Mouse (Mus musculus): ENCODE measurements around the gene Aldh1l1. TPM values are rescaled to one million over a fixed set of nuclear protein-coding genes. Genes with fewer than 3 reads are reported as not detected.

Gene Aldh1l1
- 1 to 10 TPM; 1.4 to 5.1 TPM for polyA plus RNA-seq (2017; shearing (Covaris generic))

DNA sequence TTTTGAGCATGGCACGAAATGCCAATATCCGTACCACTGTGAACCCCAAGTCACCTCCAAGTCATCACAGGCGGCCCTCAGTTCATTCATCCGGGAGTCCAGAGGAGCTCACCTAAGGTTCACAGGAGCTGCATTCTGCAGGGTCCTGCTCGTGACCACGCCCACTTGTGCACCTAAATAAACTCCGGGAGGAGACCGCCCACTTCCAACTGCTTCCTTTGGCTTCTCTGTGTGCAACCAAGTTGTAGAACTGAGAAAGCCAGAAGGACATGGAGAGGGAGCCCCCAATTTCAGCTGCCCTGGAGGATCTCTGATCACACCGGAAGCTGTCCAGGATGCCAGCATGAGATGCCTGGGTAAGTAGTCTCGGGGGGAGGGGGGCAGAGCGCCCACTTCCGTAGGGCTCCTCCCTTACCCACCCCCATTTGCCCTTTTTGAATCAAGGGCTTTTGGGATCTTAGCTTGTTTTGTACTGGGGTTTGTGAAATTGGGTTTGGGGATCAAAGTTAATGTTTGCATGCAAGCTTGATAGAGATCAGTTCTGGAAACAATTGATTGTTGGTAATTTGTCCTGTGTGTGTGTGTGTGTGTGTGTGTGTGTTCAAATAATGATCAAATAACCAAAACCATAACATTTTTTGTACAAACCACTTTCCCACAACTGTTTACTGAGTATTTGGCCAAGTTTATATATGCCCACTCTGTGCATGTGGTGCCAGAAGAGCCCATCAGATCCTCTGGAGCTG is at the start of gene Aldh1l1:
Gene Aldh1l1, plus strand, starts transcription at position 252 of the 746 bp plus-strand sequence.
- ATAC-seq, result no peak

- no peak for ATAC-seq
Observed at GRCm38 (mm10) chr6:90437041-90437440, 49.2 kb upstream of the Aldh1l1 start.

- ATAC-seq, result no peak
Observed at GRCm38 (mm10) chr6:90446883-90447282, 39.3 kb upstream of the Aldh1l1 start.

GRCm38 (mm10) chr6:90450179-90450578 is 36.0 kb upstream of the Aldh1l1 start:
- no peak for ATAC-seq

- ATAC-seq, result no peak
Observed at GRCm38 (mm10) chr6:90450697-90451096, 35.5 kb upstream of the Aldh1l1 start.

DNA sequence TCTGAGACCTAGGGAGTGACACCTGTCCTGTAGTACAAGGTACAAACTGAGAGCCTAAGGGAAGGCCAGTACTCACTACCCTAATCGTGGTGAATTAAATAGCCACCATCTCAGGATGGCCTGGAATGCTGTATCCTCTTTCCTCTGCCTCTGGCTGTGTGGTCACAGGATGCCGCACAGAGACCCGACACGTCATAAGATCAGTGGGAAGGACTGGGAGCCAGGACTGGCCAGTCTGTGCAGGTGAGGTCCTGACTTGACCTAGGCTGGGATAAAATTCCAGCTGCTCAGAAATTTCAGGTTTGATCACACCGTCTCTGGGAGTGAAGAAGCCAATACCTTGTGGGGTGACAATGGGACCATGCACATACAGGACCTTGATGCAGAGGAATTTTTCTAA is 34.7 kb upstream of the Aldh1l1 start:
- ATAC-seq, result no peak

- ATAC-seq, result no peak
Observed at GRCm38 (mm10) chr6:90452603-90453002, 33.6 kb upstream of the Aldh1l1 start.

DNA sequence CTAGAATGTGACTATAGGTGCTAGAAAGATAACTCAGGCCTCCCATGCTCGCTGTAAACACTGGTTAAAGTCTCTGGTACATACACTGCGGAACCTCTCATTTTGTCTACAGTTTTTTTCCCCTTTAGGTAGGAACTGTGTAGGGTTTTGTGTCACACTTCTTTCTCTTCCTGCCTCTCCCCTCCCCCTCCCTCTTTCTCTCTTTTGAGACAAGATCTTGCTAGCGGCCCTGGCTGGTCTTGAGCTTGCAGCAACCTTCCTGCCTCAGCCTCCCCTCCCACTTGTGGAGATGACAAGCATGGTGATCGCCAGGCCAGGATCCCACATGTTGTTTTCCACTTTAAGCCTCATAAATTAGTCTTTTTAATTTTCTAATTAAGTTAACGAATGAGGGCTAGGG is 32.5 kb upstream of the Aldh1l1 start:
- ATAC-seq, result no peak

DNA sequence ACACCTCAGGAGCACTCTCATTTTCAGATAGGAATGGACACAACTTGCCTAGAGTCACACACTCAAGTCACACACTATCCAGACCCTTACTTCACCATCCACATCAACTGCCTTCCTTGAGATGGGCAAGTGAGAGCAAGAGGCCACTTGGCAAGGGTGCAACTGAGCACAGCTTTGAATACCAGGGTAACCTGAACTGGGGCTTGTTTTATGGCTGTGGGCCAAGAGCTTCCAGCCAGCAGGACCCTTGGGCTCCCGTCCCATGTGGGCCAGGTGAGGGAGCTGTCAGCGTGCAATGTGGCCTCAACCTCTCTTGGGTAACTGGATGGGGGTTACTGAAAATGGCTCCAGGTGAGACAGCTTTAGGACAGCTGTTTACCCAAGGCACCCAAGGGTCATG is 28.8 kb upstream of the Aldh1l1 start:
- no peak for ATAC-seq

GRCm38 (mm10) chr6:90461181-90461580 is 25.0 kb upstream of the Aldh1l1 start:
- ATAC-seq, result no peak

DNA sequence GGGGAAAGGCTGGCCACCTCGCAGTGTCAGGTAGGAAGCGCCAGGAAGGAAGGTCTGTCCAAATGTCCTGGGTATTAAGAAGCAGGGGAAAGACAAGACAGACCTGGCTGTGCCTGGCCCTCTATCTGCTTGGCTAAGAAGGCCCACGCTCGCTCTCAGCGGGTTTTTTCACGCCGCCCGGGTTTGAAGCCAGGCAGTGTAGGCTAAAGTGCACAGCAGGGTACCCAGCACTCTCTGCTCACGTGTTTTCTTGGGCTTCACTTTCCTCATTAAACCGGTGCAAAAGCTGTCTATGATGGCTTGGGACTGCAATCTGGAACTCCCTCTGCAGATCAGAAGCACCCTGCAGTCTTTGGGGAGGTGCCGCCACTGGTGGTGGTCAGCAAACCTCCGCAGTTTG is 24.5 kb upstream of the Aldh1l1 start:
- ATAC-seq, result no peak

GRCm38 (mm10) chr6:90462181-90462706 is 24.0 kb upstream of the Aldh1l1 start, which contains the start of gene Klf15:
Gene Klf15, plus strand, starts transcription at chr6:90462576.
- no peak for ATAC-seq

GRCm38 (mm10) chr6:90462841-90463227 is 23.4 kb upstream of the Aldh1l1 start:
- ATAC-seq, result no peak

GRCm38 (mm10) chr6:90463228-90463862 is 22.9 kb upstream of the Aldh1l1 start:
- ATAC-seq, result no peak

DNA sequence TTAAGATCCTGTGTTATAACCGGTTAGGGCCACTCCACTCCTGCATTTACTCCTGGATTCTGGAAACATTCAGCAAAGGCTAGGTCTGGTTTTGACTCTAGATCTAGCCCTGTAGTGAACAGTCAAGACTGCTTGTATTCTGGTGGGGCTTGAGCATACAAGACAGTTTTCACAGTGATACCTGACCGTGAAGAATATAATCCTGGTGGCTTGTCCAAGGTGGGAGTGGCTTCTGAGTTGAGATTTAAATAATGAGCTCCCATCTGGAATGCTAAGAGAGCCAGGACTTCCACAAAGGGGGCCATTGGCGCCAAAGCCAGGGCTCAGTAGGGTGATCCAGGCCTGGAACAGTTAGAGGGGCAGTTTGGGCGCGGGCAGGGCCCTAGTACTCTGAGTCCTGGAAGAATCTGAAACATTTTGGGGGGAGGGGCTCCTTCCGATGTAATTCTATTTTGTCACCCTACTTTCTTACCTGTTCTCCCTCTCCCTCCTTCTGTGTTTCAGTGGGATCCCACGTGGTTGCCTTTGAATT is 22.3 kb upstream of the Aldh1l1 start:
- ATAC-seq, result no peak

DNA sequence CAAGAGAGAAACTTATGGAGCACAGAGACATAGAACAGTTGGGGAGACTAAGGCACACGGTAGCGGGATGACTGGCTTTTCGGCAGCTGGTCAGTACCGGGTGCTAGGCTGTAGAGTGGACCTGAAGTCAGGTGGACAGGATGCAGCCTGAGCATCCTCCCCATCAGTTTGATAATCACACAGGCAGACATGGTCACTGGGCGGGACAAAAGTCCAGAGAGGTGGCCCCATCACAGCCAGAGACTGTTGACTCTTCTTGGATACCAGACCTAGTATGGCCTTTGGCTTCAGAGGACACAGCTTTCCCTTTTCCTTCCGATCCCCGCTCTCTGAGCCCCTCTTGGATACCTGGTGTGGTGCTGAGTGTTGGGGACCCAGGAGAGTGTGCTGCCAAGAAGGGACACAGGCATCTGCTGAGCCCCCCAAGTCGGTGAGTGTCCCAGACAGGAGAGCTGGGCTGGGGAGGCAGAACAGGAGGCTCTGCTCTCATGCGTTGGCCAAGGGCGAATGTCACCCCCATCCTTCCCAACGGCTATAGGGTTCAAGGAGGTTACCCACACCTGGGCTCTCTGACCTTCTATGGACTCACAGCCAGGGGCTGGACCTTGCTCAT is 21.1 kb upstream of the Aldh1l1 start:
- ATAC-seq, result no peak

GRCm38 (mm10) chr6:90466079-90466478 is 20.1 kb upstream of the Aldh1l1 start:
- ATAC-seq, result no peak

GRCm38 (mm10) chr6:90466847-90467410 is 19.3 kb upstream of the Aldh1l1 start:
- ATAC-seq, result no peak

GRCm38 (mm10) chr6:90468216-90468615 is 18.0 kb upstream of the Aldh1l1 start:
- ATAC-seq, result no peak

GRCm38 (mm10) chr6:90469041-90469440 is 17.2 kb upstream of the Aldh1l1 start:
- ATAC-seq, result no peak

DNA sequence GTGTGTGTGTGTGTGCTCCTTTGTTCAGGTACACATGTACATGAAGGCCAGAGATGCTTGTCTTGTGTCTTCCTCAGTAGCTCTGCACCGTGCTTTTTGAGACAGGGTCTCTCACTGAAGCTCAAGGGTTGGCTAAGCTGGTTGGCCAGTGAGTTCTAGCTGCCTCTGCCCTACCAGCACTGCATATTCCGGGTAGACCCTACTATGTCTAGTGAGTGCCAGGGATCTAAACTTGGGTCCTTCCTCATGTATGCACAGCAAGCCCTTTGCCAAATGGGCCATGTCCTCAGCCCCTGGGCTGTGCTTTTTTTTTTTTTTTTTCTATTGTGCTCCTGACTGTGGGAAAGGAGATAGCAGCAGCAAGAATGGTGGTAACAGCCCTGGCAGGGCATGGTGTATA is 16.0 kb upstream of the Aldh1l1 start:
- no peak for ATAC-seq

GRCm38 (mm10) chr6:90470947-90471541 is 15.2 kb upstream of the Aldh1l1 start:
- ATAC-seq, result no peak

DNA sequence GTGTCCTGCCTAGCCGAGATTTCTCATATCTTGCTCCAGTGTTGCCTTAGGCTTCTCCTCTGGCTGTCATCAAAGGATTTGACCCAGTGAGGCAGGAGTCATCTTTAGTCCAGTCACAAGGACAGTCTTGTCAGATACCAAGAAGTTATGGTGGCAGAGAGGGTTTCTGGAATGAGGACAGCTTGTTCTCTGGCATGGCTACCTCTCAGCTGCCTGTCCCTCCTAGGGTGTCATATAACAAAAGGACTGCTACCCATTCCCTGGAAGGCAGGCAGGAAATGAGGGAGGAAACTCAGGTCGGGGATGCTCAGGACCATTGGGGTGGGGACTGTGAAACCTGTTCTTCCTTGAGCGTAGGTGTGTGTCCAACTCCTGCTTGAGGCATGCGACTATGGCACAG is 14.1 kb upstream of the Aldh1l1 start:
- no peak for ATAC-seq
